24 mouse cellular contexts compared by ENCODE assay signal in genomic region chr4:130313552-130313951, GRCm38 (mm10). TPM values are rescaled to one million over a fixed set of nuclear protein-coding genes. Genes with fewer than 3 reads are reported as not detected.
A peak's percentile ranks its signal among the peaks of the same experiment; 100 is the strongest.
DNase-seq lines count a peak whose midpoint lies in the region; ATAC-seq and TF ChIP-seq lines count a peak whose summit lies in the region.
"Had no signal": no experiment of that assay in that cellular context is flagged by ENCODE, and none has a peak within 500 bp of the region (broad histone marks: within the 10 kb centered on the region; RNA-seq: fewer than 3 reads in every experiment).

No protein-coding gene starts in this region.

- H3K9me3 ChIP-seq in hindbrain, embryonic 14.5 days (ENCODE audit: control insufficient read depth, low read length): no peaks in the 10 kb centered on the region
- H3K9me3 ChIP-seq: embryonic facial prominence, embryonic 10.5 days; embryonic facial prominence, embryonic 12.5 days; forebrain, embryonic 13.5 days; forebrain, embryonic 15.5 days had no signal

- peaks cover 3% of the 10 kb centered on the region; the same call in 1 of the 2 replicates for H3K27me3 ChIP-seq in heart, adult 2 months (ENCODE audit: control insufficient read depth, insufficient read depth, low read length)
- no peaks in the 10 kb centered on the region for H3K27me3 ChIP-seq in hindbrain, embryonic 14.5 days (ENCODE audit: control insufficient read depth, insufficient read depth, low read length)

- H3K27ac ChIP-seq in heart, adult 2 months: peak overlapping the region; percentile 63
- peak overlapping the region; percentile 23; the same call in 1 of the 2 replicates for H3K27ac ChIP-seq in layer of hippocampus, adult 2 months
- no peak overlapping the region for H3K27ac ChIP-seq in hindbrain, embryonic 14.5 days
- H3K27ac ChIP-seq: embryonic facial prominence, embryonic 10.5 days; embryonic facial prominence, embryonic 12.5 days; forebrain, embryonic 13.5 days; forebrain, embryonic 15.5 days had no signal

- H3K4me2 ChIP-seq in hindbrain, embryonic 14.5 days (replicated peaks): no peak overlapping the region
- H3K4me2 ChIP-seq: embryonic facial prominence, embryonic 12.5 days; forebrain, embryonic 13.5 days; forebrain, embryonic 15.5 days had no signal

- 60% methylated on average over 4 of the region's 4 CpGs for WGBS in heart, adult 2 months
- 89% methylated on average over 4 of the region's 4 CpGs for WGBS in hindbrain, embryonic 14.5 days

- H3K36me3 ChIP-seq in heart, adult 2 months (ENCODE audit: control insufficient read depth, insufficient read depth, low read length): peaks cover 7% of the 10 kb centered on the region
- peaks cover 56% of the 10 kb centered on the region for H3K36me3 ChIP-seq in hindbrain, embryonic 14.5 days (replicated peaks; ENCODE audit: control insufficient read depth, insufficient read depth)

- H3K9ac ChIP-seq in heart, adult 2 months (ENCODE audit: low read depth, low read length): no peak overlapping the region
- no peak overlapping the region for H3K9ac ChIP-seq in hindbrain, embryonic 14.5 days
- H3K9ac ChIP-seq: embryonic facial prominence, embryonic 12.5 days; forebrain, embryonic 13.5 days; forebrain, embryonic 15.5 days; forebrain, postnatal 0 days had no signal

- no peak for DNase-seq in heart, adult 2 months
- no peak for DNase-seq in heart, adult 11 months
- no peak for DNase-seq in layer of hippocampus, adult 2 months (ENCODE audit: low spot score in 2 of 2)
- no peak for DNase-seq in layer of hippocampus, adult 9-11 months
- DNase-seq in ovary, postnatal 36 days (ENCODE audit: low spot score): peak; percentile 41
- no peak for DNase-seq in ovary, postnatal 14 days (ENCODE audit: low spot score)
- DNase-seq in hindbrain, embryonic 14.5 days (ENCODE audit: low spot score): no peak
- DNase-seq: adrenal gland, adult 8-10 months; adrenal gland, postnatal 25 days; cerebellum, adult 11-12 months; cerebellum, adult 2 months; cerebellum, adult 9-10 months; cerebellum, postnatal 10 days; cerebellum, postnatal 25 days; forebrain, postnatal 0 days had no signal

- no peak overlapping the region for H3K4me3 ChIP-seq in heart, adult 2 months
- H3K4me3 ChIP-seq in layer of hippocampus, adult 2 months: no peak overlapping the region
- H3K4me3 ChIP-seq in hindbrain, embryonic 14.5 days (replicated peaks; ENCODE audit: low read length): no peak overlapping the region
- H3K4me3 ChIP-seq: embryonic facial prominence, embryonic 10.5 days; embryonic facial prominence, embryonic 12.5 days; forebrain, embryonic 13.5 days; forebrain, embryonic 15.5 days had no signal

- no peaks in the 10 kb centered on the region; the same call in 1 of the 2 replicates for H3K79me2 ChIP-seq in heart, adult 2 months (replicated peaks; ENCODE audit: control insufficient read depth, insufficient read depth, low read length)

- TF ChIP-seq POLR2A in heart, adult 2 months (IDR thresholded peaks at IDR 0.05; ENCODE audit: insufficient read depth, low read depth, low read length): peak; percentile 27; the same call in 1 of the 2 replicates

- TF ChIP-seq EP300 in heart, adult 2 months (IDR thresholded peaks at IDR 0.05; ENCODE audit: insufficient read depth, low read depth, low read length): no peak

- no peak for TF ChIP-seq CTCF in heart, adult 2 months (IDR thresholded peaks at IDR 0.05)
- no peak for TF ChIP-seq CTCF in layer of hippocampus, adult 2 months (conservative IDR thresholded peaks at IDR 0.05)

- no peak for ATAC-seq in hindbrain, embryonic 14.5 days (ENCODE audit: low FRiP score)
- ATAC-seq: forebrain, embryonic 13.5 days; forebrain, embryonic 15.5 days; forebrain, postnatal 0 days had no signal

- intact Hi-C loops in heart, adult 2 months (cut with DNase I): no loop called here

- H3K4me1 ChIP-seq in heart, adult 2 months (ENCODE audit: control insufficient read depth, insufficient read depth, low read length): 0 out of 2 replicates have a peak, but pooled peaks cover 1% of the 10 kb centered on the region
- H3K4me1 ChIP-seq in hindbrain, embryonic 14.5 days (replicated peaks; ENCODE audit: control insufficient read depth, insufficient read depth, low read length): peaks cover 7% of the 10 kb centered on the region

RNA-seq across cellular contexts. Expression of gene Gm10570, which starts 5.1 kb away (rescaled TPM):
- not detected for total RNA-seq in heart, adult 2 months (2021)
- polyA plus RNA-seq in heart, adult 2 months (2012; rRNA removed): 0.27 and 0.73 TPM in 2 replicates
- total RNA-seq in layer of hippocampus, adult 2 months (2021): 1 to 10 TPM; 1.3 to 1.6 TPM
- 0.46 TPM in 1 of 2 replicates, not detected in the other for polyA plus RNA-seq in hindbrain, embryonic 14.5 days (2014; fragmentation: Nextera tagmentation; extraction: Ambion mirVana)
- total RNA-seq: adrenal gland, postnatal 25 days; adrenal gland, postnatal 4 days; MEL had no signal
- polyA plus RNA-seq: C2C12; embryonic facial prominence, embryonic 10.5 days; embryonic facial prominence, embryonic 12.5 days; embryonic facial prominence, embryonic 14.5 days; forebrain, embryonic 11.5 days had no signal

RNA-seq across cellular contexts. Expression of gene Fabp3, which starts 5.2 kb away (rescaled TPM):
- total RNA-seq in heart, adult 2 months (2021): 1,000 to 10,000 TPM; 5,566 to 6,234 TPM
- polyA plus RNA-seq in heart, adult 2 months (2012; rRNA removed): 6,657 and 8,958 TPM in 2 replicates
- 10 to 100 TPM; 88.5 to 92.2 TPM for total RNA-seq in layer of hippocampus, adult 2 months (2021)
- 272 and 285 TPM in 2 replicates for polyA plus RNA-seq in hindbrain, embryonic 14.5 days (2014; fragmentation: Nextera tagmentation; extraction: Ambion mirVana)
- total RNA-seq: MEL had no signal

RNA-seq across cellular contexts. Expression of gene Serinc2, which starts 34.5 kb away (rescaled TPM):
- 1 to 10 TPM; 1.8 to 2.8 TPM for total RNA-seq in heart, adult 2 months (2021)
- 1.4 and 1.8 TPM in 2 replicates for polyA plus RNA-seq in heart, adult 2 months (2012; rRNA removed)
- total RNA-seq in layer of hippocampus, adult 2 months (2021): 10 to 100 TPM; 11.1 to 14.1 TPM
- polyA plus RNA-seq in hindbrain, embryonic 14.5 days (2014; fragmentation: Nextera tagmentation; extraction: Ambion mirVana): 32.3 and 35.5 TPM in 2 replicates
- total RNA-seq: MEL had no signal

RNA-seq across cellular contexts. Expression of gene Zcchc17, which starts 46.2 kb away (rescaled TPM):
- 10 to 100 TPM; 25.8 to 30.7 TPM for total RNA-seq in heart, adult 2 months (2021)
- 15.0 and 25.6 TPM in 2 replicates for polyA plus RNA-seq in heart, adult 2 months (2012; rRNA removed)
- total RNA-seq in layer of hippocampus, adult 2 months (2021): 10 to 100 TPM; 66.1 to 66.5 TPM
- 88.1 and 89.8 TPM in 2 replicates for polyA plus RNA-seq in hindbrain, embryonic 14.5 days (2014; fragmentation: Nextera tagmentation; extraction: Ambion mirVana)

RNA-seq across cellular contexts. Expression of gene Snrnp40, which starts 46.4 kb away (rescaled TPM):
- total RNA-seq in heart, adult 2 months (2021): 10 to 100 TPM; 14.5 to 14.9 TPM
- 15.7 and 22.6 TPM in 2 replicates for polyA plus RNA-seq in heart, adult 2 months (2012; rRNA removed)
- 10 to 100 TPM; 32.4 to 33.8 TPM for total RNA-seq in layer of hippocampus, adult 2 months (2021)
- polyA plus RNA-seq in hindbrain, embryonic 14.5 days (2014; fragmentation: Nextera tagmentation; extraction: Ambion mirVana): 92.5 and 94.6 TPM in 2 replicates

Comparison
In these comparisons a context has a peak if more than half of its experiments do, and no peak if none do; other contexts are left out.
1. RNA of gene Fabp3, which starts 5.2 kb away (total RNA-seq): 5,566 to 6,234 TPM in heart, adult 2 months; 88.5 to 92.2 TPM in layer of hippocampus, adult 2 months; every median in the first group is over 10 times any median in the second.